Mouse (Mus musculus): ENCODE results near the gene Olfr205. TPM values are rescaled to one million over a fixed set of nuclear protein-coding genes. Genes with fewer than 3 reads are reported as not detected.
"Not testable (repeated sequence)": the region's sequence is repeated elsewhere in the genome, so short reads cannot be mapped to it uniquely, and the experiment has no call there.

Gene Olfr205
- polyA plus RNA-seq (2012; rRNA removed): not detected in 2 replicates
- polyA plus RNA-seq (2014; fragmentation: Nextera tagmentation; extraction: Ambion mirVana): not detected in 2 replicates

DNA sequence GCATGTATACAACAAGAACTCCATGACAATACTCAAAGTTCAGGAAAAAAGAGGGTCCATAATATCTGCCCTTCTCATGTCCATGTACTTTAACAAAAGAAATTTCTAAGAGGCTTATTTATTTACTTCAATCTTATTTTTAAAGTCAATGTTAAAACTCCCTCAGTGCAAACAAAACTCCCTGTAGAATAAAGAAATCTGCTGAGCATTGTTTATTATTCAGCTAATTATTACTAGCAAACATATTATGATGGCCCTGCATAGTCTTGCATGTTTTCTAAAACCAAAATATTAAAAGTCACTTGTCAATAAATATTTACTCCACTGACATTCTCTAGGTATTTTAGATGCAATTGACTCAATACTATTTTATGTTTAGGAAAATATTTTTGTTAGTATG, at the start of gene Olfr205:
Olfr205 (minus strand) TSS at position 101 of the 400 bp plus-strand sequence.
- ATAC-seq (ENCODE audit: insufficient read depth): no peak

GRCm38 (mm10) chr16:59363893-59364292, 33.0 kb upstream of the Olfr205 start, which contains the start of gene Olfr209:
Gene Olfr209, minus strand, starts transcription at chr16:59363993.
- no peaks in the 10 kb centered on the region for H3K4me1 ChIP-seq (replicated peaks; ENCODE audit: control insufficient read depth in 2 of 2, insufficient read depth in 2 of 2, low read length in 1 of 2)

More for the DNA sequence above, at the start of gene Olfr205:
- DNase-seq (ENCODE audit: low read depth in 3 of 3, low spot score in 3 of 3): no peak
- H3K4me2 ChIP-seq (ENCODE audit: low read depth): no peak within 1 kb of the TSS
- H3K9me3 ChIP-seq (ENCODE audit: control insufficient read depth, low read length): no peaks in the 10 kb centered on the region
- no peak within 1 kb of the TSS for H3K4me3 ChIP-seq (ENCODE audit: insufficient read depth in 1 of 2, low read depth in 2 of 2, low read length in 2 of 2)
- no peaks in the 10 kb centered on the region for H3K4me1 ChIP-seq (replicated peaks; ENCODE audit: control insufficient read depth in 2 of 2, insufficient read depth in 2 of 2, low read length in 1 of 2)
- no peaks in the 10 kb centered on the region for H3K36me3 ChIP-seq (replicated peaks; ENCODE audit: control insufficient read depth, insufficient read depth, low read depth)
- H3K27me3 ChIP-seq (ENCODE audit: control insufficient read depth, insufficient read depth, low read length): no peaks in the 10 kb centered on the region
- H3K9ac ChIP-seq (replicated peaks): no peak within 1 kb of the TSS
- TF ChIP-seq EP300 (IDR thresholded peaks at IDR 0.05; ENCODE audit: low read depth) (no peak), CTCF (IDR thresholded peaks at IDR 0.05; ENCODE audit: low read depth) (no peak)
- H3K27ac ChIP-seq: no peak within 1 kb of the TSS

DNA sequence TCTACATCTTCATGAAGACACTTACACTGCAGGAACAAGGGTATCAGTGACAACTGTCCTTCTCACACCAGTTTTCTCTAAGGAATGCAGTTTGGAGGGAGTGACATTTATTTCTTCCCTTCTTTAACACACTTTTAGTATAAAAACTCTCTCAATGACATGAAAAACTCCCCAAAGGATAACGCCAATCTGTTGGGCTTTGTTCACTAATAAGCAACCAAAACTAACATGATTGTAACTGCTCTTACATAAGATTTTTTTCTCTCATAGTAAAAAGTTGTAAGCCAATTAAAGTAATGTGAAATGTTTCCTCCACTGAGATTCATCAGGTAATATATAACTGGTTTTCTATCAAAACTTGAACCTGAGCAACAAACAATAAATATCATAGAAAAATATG, 18.2 kb upstream of the Olfr205 start, which contains the start of gene Olfr206:
Olfr206 (minus strand) TSS at position 101 of the 400 bp plus-strand sequence.
- no peaks in the 10 kb centered on the region for H3K27me3 ChIP-seq (ENCODE audit: control insufficient read depth, insufficient read depth, low read length)
- H3K9ac ChIP-seq (replicated peaks): no peak within 1 kb of the TSS
- DNase-seq (ENCODE audit: low read depth in 3 of 3, low spot score in 3 of 3) (no peak), ATAC-seq (ENCODE audit: insufficient read depth) (no peak)
- WGBS (ENCODE audit: insufficient replicate concordance): 50% methylated on average over 1 of the region's 1 CpGs
- H3K36me3 ChIP-seq (replicated peaks; ENCODE audit: control insufficient read depth, insufficient read depth, low read depth): no peaks in the 10 kb centered on the region
- TF ChIP-seq EP300 (IDR thresholded peaks at IDR 0.05; ENCODE audit: low read depth): no peak
- TF ChIP-seq CTCF (IDR thresholded peaks at IDR 0.05; ENCODE audit: low read depth): no peak
- H3K4me3 ChIP-seq (ENCODE audit: insufficient read depth in 1 of 2, low read depth in 2 of 2, low read length in 2 of 2): no peak within 1 kb of the TSS
- H3K4me1 ChIP-seq (replicated peaks; ENCODE audit: control insufficient read depth in 2 of 2, insufficient read depth in 2 of 2, low read length in 1 of 2): no peaks in the 10 kb centered on the region
- H3K27ac ChIP-seq: no peak within 1 kb of the TSS
- no peaks in the 10 kb centered on the region for H3K9me3 ChIP-seq (ENCODE audit: control insufficient read depth, low read length)
- H3K4me2 ChIP-seq (ENCODE audit: low read depth): no peak within 1 kb of the TSS

More at GRCm38 (mm10) chr16:59363893-59364292, 33.0 kb upstream of the Olfr205 start, which contains the start of gene Olfr209:
- 39% methylated on average over 2 of the region's 2 CpGs for WGBS (ENCODE audit: insufficient replicate concordance)
- no peak within 1 kb of the TSS for H3K27ac ChIP-seq
- ATAC-seq (ENCODE audit: insufficient read depth): no peak
- H3K9me3 ChIP-seq (ENCODE audit: control insufficient read depth, low read length): no peaks in the 10 kb centered on the region
- H3K4me3 ChIP-seq (ENCODE audit: insufficient read depth in 1 of 2, low read depth in 2 of 2, low read length in 2 of 2): no peak within 1 kb of the TSS
- H3K9ac ChIP-seq (replicated peaks): no peak within 1 kb of the TSS
- H3K4me2 ChIP-seq (ENCODE audit: low read depth): no peak within 1 kb of the TSS
- H3K36me3 ChIP-seq (replicated peaks; ENCODE audit: control insufficient read depth, insufficient read depth, low read depth): no peaks in the 10 kb centered on the region
- no peak for DNase-seq (ENCODE audit: low read depth in 3 of 3, low spot score in 3 of 3)
- no peak for TF ChIP-seq CTCF (IDR thresholded peaks at IDR 0.05; ENCODE audit: low read depth)
- no peak for TF ChIP-seq EP300 (IDR thresholded peaks at IDR 0.05; ENCODE audit: low read depth)
- no peaks in the 10 kb centered on the region for H3K27me3 ChIP-seq (ENCODE audit: control insufficient read depth, insufficient read depth, low read length)

DNA sequence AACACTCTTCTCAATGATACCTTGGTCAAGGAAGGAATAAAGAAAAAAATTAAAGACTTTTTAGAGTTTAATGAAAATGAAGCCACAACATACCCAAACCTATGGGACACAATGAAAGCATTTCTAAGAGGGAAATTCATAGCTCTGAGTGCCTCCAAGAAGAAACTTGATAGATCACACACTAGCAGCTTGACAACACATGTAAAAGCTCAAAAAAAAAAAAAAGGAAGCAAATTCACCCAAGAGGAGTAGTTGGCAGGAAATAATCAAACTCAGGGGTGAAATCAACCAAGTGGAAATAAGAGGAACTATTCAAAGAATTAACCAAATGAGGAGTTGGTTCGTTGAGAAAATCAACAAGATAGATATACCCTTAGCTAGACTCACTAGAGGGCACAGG, 7.7 kb downstream of the Olfr205 start:
- H3K4me1 ChIP-seq (replicated peaks; ENCODE audit: control insufficient read depth in 2 of 2, insufficient read depth in 2 of 2, low read length in 1 of 2); H3K36me3 ChIP-seq (replicated peaks; ENCODE audit: control insufficient read depth, insufficient read depth, low read depth); H3K9me3 ChIP-seq (ENCODE audit: control insufficient read depth, low read length); H3K27ac ChIP-seq; H3K27me3 ChIP-seq (ENCODE audit: control insufficient read depth, insufficient read depth, low read length); H3K4me2 ChIP-seq (ENCODE audit: low read depth); ATAC-seq (ENCODE audit: insufficient read depth); H3K4me3 ChIP-seq (ENCODE audit: insufficient read depth in 1 of 2, low read depth in 2 of 2, low read length in 2 of 2); DNase-seq (ENCODE audit: low read depth in 3 of 3, low spot score in 3 of 3); H3K9ac ChIP-seq (replicated peaks): not testable (repeated sequence)
- WGBS (ENCODE audit: insufficient replicate concordance): 30% methylated on average over 1 of the region's 1 CpGs

DNA sequence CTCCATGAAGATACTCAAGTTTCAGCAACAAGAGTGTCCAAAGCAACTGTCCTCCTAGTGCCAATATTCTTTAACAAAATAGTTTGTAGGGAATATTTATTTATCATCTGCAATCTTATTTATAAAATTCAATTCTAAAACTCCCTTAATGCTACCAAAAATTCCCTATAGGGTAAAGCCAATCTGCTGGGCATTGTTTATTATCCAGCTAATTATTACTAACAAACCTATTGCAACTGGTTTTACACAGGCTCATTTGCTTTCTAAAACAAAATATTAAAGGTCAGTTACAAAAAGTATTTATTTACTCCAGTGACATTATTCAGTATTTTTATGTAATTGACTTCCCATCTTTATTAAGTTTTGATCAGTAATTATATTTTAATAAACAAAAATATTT, 12.8 kb downstream of the Olfr205 start, which contains the start of gene Olfr204:
Olfr204 (minus strand) TSS at position 101 of the 400 bp plus-strand sequence.
- no peaks in the 10 kb centered on the region for H3K9me3 ChIP-seq (ENCODE audit: control insufficient read depth, low read length)
- DNase-seq (ENCODE audit: low read depth in 3 of 3, low spot score in 3 of 3) (no peak), ATAC-seq (ENCODE audit: insufficient read depth) (no peak)
- no peaks in the 10 kb centered on the region for H3K36me3 ChIP-seq (replicated peaks; ENCODE audit: control insufficient read depth, insufficient read depth, low read depth)
- H3K27ac ChIP-seq: no peak within 1 kb of the TSS
- no peak within 1 kb of the TSS for H3K4me2 ChIP-seq (ENCODE audit: low read depth)
- H3K4me1 ChIP-seq (replicated peaks; ENCODE audit: control insufficient read depth in 2 of 2, insufficient read depth in 2 of 2, low read length in 1 of 2): no peaks in the 10 kb centered on the region
- no peaks in the 10 kb centered on the region for H3K27me3 ChIP-seq (ENCODE audit: control insufficient read depth, insufficient read depth, low read length)
- H3K9ac ChIP-seq (replicated peaks): no peak within 1 kb of the TSS
- H3K4me3 ChIP-seq (ENCODE audit: insufficient read depth in 1 of 2, low read depth in 2 of 2, low read length in 2 of 2): no peak within 1 kb of the TSS
- TF ChIP-seq CTCF (IDR thresholded peaks at IDR 0.05; ENCODE audit: low read depth) (no peak), EP300 (IDR thresholded peaks at IDR 0.05; ENCODE audit: low read depth) (no peak)
